Mouse (Mus musculus) layer of hippocampus, postnatal 36 days (tissue): ENCODE results near the gene Gtf2f2. TPM values are rescaled to one million over a fixed set of nuclear protein-coding genes. Genes with fewer than 3 reads are reported as not detected.

ENCODE experiments used
- DNase-seq, 2 experiments: peaks; one replicate each; pipeline ENCODE4 v3.0.0; 2022
- total RNA-seq, 2 experiments: library from RNA; stranded (reverse); gene quantifications; 2 replicates each; pipeline ENCODE4 v1.2.3; 2021

The Gtf2f2 gene
- 10 to 100 TPM; 20.6 to 20.7 TPM for total RNA-seq

DNA sequence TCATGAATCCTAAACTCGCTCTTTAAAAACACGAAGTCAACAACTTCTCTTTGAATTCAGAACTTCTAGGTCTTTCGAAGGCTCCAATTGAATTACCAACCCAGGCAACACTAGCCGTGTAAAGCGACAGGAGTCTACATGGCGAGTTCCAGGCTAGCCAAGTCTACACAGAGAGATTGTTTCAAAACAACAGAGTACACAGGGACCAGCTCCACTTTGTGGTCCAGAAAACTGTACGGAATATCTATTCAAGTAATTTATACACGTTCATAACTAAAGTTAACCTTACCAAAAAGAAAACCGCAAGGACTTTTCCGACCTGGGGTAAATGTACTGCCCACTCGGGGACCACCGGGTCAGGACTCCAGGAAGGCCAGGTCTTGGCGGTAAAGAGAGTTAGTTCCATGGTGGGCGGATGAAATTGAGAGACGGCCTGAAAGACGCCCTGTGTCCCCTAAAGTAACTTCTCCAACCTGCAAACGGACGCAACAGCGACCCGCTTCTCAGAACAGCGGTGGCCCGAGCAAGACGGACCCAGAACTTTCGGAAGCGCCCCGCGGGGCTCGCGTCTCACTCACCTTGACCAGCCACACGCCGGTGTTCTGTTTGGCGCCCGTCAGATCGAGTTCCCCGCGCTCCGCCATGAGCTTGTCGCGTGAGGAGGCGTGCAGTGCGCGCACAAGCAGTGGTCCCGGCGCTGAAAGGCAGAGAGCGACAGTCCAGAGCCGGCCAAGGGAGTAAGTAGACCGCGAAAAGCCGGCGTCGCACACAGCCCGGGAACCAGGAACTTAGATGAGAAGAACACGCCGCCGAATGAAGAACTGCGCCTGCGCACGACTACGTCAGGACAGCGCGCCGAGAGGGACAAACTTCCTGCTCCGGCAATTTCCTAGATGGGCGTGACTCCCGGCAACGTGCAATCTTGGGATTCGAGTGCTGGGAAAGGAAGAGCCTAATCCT lies at the start of gene Gtf2f2:
TSS of gene Gtf2f2 (minus strand) at position 764 of the 960 bp plus-strand sequence.
- DNase-seq, result peak; percentile 94 to 97

GRCm38 (mm10) chr14:76059441-76059840 lies 48.8 kb upstream of the Gtf2f2 start:
- DNase-seq, result no peak

DNA sequence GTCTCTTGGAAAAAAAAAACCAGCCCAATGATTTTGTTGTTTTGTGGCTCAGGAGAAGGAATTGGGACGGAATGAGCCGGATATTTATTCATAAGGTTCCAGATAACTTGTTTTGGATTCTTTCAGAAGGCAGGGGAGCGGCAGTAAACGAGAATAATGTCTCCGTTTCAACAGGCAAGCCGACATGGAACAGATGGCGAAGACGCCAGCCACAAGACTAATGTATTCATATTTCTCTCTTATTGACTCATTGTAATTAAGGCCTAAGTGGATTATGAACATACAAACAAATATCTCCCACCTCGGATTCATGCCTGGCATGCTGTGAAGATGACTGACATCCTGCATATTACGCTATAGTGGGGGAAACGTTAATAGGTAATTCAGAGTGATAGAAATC lies 43.1 kb upstream of the Gtf2f2 start:
- DNase-seq, result no peak

DNA sequence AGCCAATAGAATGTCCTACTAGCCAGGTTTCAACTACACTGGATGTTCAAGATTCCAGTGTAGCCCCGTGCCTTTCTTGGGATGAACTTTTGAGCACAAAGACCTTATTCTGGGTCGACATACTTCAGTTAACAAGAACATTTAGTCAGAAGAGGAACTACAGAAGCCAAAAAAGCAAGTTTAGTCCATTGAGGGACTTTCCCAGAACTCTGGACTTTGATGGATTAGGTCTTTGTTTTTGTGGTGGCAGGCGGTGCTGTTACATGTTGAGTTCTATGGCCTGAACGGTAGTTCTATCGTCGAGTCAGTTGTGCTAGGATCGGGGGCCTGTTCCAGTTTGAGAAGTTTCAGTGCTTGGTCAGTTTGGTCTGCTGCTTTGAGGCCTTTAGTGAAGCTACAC lies 41.3 kb upstream of the Gtf2f2 start:
- DNase-seq, result no peak

GRCm38 (mm10) chr14:76045767-76046166 lies 35.1 kb upstream of the Gtf2f2 start:
- no peak for DNase-seq

- DNase-seq, result no peak
Observed at GRCm38 (mm10) chr14:76044164-76044557, 33.5 kb upstream of the Gtf2f2 start.

DNA sequence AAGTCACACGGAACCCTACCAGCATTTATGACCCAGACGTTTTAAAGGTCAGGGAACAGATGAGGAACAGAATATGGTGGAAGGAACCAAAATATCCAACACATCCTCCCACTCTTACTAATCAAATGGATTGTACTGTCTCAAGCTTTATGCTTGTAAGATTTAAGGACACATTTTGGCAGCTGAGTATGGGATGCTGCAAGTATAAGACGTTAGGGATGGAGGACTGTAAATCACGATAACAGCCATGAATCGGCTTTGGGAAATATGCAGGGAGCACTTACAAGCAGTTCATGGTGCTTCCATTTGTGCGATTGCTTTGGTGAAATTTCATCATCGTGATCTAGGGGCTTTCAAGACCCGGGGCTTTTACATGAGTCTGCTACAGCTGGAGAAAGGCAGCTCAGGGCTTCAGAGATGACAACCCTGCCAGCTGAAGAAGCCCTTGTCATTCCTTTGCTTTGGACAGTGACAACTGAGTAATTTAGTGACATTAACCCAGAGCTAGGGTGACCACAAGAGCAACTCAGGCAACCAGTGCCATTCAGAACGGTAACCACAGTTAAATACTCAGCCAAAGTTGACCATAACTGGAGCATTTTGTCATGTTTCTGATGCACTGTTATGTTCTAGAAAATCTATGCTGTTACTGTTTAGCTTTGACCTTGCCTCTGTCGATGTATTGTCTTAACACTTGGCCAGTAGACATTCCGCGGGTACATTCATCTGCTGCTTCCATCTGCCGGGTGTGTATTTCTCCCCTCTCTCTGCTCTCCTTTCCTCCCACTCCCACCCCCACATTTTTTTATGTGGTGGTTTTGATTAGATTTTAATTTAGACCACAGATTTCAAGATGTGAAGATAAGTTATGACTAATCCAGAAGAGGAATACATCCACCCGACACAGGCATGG lies 32.8 kb upstream of the Gtf2f2 start:
- DNase-seq, result peak in 1 of 2 experiments; percentile 35

DNA sequence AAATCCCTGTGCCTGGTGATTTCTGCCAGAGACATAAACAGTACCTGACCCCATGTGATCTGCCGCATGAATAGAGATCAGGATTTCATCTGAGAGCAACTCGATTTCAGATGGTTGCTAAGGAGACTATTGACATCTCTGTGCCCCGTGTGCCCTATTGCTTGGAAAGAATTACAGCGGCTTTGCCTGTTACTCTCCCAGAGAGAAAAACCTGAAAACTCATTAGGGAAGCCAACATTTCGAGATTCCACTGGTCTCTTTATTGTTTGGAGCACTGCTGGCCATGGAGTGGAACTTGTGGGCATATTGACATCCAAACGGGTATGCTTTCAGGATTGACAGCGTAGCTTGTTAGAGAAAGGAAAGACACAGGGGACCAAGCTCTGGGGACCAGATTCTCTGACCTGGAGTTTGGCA lies 22.6 kb upstream of the Gtf2f2 start:
- DNase-seq, result no peak

DNA sequence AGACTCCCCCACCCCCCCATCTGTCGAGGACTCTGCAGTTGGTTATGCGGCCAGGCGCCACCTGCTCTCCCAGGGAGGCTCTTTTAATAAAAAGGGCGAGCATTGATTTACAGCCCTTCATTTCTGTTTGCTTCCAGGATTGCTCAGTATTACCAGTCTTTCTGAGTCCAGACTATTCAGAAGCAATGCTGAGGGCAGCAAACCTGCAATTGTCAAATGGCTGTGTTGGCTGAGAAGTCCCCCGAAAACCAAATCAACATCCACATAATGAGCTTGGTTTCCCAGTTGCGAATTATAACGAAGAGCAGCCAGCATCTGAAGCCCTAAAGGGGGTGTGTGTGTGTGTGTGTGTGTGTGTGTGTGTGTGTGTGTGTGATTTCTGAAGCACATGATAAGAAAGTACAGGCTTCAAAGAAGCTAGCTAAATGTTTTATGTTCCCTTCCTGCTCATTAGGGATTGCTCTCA lies 22.0 kb upstream of the Gtf2f2 start:
- DNase-seq, result peak in 1 of 2 experiments; percentile 16

DNA sequence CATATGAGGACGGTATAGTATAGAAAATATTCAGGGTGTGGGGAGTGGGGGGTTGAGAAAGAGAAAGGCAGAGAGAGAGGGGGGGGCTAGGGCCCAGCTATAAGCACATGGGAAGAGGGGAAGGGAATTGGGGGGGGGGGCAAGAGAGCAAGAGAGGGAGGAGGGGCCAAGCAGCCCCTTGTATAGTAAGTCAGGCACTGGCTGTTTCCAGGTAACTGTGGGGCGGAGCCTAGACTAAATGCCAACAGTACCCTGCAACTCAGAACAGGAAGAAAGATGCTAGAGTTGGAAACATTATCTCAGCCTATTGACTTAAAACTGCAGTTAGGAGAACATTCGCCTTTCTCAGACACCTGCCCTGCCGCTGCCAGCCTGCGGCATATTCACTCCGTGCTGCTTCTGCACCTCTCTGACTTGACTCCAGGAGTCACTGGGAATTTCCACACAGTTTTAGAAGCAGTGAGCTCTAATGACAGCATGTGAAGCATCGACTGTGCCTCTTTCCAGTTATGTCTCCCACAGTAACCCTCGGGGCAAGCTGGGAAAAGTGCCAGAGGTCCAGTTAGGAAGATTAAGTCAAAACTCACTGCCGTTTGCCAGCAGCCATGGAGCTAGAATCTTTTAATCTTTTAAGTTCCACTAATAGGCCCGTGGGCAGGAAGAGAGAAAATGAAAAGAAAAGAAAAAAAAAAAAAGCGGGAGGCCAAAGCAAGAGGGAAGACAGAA lies 20.6 kb upstream of the Gtf2f2 start:
- DNase-seq, result peak in 1 of 2 experiments; percentile 35

DNA sequence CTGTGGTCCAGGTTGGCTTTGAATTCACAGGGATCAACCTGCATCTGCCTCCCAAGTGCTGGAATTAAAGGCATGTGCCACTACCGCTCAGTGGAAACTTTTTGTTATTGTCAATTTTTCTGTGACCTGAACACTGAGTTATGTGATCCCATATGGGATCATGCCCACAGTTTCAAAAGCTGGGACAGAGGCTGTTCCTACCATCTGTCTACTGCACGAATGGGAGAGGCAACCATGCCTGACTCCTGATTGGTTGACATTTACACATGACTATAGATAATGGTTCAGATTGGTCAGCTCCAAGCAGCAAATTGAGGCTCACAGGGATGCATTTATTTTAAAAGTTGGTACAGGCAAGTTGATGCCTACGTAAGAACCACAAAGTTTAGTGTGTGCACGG lies 14.0 kb upstream of the Gtf2f2 start:
- peak; percentile 59 to 62 for DNase-seq

DNA sequence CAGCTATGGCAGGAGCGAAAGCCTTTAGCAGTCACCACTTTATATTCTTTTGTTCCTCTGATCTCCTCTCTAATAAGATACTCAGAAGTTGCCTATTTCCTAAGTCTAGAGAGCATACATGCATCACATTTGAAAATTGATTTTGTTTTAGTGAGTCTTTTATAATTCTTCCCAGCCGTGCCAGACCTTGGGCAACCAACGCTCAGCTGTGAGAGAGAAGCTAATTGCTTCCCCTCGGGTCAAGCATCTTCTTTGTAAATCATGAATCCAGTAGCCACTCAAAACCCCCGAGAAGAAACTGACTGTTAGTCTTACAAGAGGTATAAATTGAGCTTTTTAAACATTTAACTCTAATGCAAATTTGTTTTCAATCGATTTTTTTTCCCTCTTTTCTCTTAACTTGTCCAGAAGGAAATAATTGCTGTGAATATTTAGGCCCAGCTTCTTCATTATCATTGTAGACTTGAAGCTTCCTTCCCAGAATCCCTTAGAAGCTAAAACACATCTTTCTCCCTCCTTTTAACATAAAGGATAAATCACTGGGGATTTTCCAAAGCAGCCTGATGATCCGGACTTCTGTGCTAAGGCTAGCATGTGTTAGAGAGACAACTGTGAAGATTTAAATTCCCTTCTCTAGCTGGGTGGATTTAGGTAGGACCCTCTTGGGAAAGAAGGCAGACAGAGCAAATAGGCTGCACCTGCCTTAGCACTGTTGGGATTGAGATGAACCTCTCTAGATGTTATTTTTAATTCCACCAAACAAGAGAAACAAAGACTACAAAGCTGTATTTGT lies 10.5 kb upstream of the Gtf2f2 start:
- DNase-seq, result no peak

DNA sequence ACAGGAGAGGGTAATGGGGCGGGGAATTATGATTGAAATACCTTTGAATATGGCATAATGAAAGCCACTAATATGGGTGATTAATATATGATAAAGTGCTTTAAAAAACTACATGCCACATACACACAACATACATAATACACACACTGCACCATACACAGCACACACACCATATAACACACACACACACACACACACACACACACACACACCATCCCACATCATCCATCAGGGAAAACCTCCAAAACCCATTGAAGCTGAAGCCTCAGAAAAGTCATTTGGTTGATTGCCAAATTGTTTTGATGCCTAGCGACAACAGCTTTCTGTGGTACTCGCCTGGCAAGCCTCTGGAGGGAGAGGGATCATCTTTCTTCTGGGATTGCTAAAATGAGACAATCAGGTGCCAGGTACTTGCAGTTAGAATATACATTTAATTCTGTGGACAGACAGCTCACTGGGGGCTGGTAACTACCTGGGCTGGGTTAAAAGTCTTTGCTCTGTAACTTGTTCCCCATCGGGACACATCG lies 9.7 kb upstream of the Gtf2f2 start:
- no peak for DNase-seq

- DNase-seq, result no peak
Observed at GRCm38 (mm10) chr14:76017785-76018490, 7.3 kb upstream of the Gtf2f2 start.

GRCm38 (mm10) chr14:76014331-76014730 lies 3.7 kb upstream of the Gtf2f2 start:
- no peak for DNase-seq

- DNase-seq, result no peak
Observed at GRCm38 (mm10) chr14:76011062-76011457, 395 bp upstream of the Gtf2f2 start.

GRCm38 (mm10) chr14:76009185-76009584 lies 1.5 kb downstream of the Gtf2f2 start:
- DNase-seq, result no peak

GRCm38 (mm10) chr14:76008174-76008573 lies 2.5 kb downstream of the Gtf2f2 start:
- DNase-seq, result no peak

GRCm38 (mm10) chr14:76005011-76005410 lies 5.7 kb downstream of the Gtf2f2 start:
- DNase-seq, result no peak

DNA sequence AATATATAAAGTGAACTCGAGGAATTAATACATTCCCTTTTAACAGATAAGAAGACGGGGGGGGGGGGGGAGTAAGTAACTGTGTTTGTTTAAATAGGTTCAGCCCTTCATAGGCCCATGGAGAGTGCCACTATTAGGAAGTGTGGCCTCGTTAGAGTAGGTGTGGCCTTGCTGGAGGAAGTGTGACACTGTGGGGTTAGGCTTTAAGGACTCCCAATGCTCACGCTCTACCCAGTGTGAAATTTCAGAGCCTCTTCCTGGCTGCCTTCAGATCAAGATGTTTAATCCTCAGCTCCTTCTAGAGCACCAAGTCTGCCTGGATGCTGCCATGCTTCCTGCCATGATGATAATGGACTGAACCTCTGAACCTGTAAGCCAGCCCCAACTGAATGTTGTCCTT lies 8.9 kb downstream of the Gtf2f2 start:
- DNase-seq, result no peak
